Mouse (Mus musculus): ENCODE results near the gene Morc3. TPM values are rescaled to one million over a fixed set of nuclear protein-coding genes. Genes with fewer than 3 reads are reported as not detected.
A peak's percentile ranks its signal among the peaks of the same experiment; 100 is the strongest.
"Not testable (repeated sequence)": the region's sequence is repeated elsewhere in the genome, so short reads cannot be mapped to it uniquely, and the experiment has no call there.

The Morc3 gene
- total RNA-seq, 2 experiments from 2014 or later: 21.0 to 29.1 TPM

- DNase-seq: no peak
- intact Hi-C loops (cut with DNase I): no loop called here
Observed at GRCm38 (mm10) chr16:93817371-93817770, 14.6 kb upstream of the Morc3 start.

GRCm38 (mm10) chr16:93818691-93819324 is 13.1 kb upstream of the Morc3 start:
- no peak for DNase-seq
- intact Hi-C loops (cut with DNase I): no loop called here

- intact Hi-C loops (cut with DNase I): no loop called here
- no peak for DNase-seq
Observed at GRCm38 (mm10) chr16:93819325-93819696, 12.6 kb upstream of the Morc3 start.

GRCm38 (mm10) chr16:93820040-93820439 is 11.9 kb upstream of the Morc3 start:
- DNase-seq: no peak
- intact Hi-C loops (cut with DNase I): no loop called here

- intact Hi-C loops (cut with DNase I): no loop called here
Observed at GRCm38 (mm10) chr16:93821706-93822105, 10.2 kb upstream of the Morc3 start.

GRCm38 (mm10) chr16:93822433-93823225 is 9.3 kb upstream of the Morc3 start:
- DNase-seq; intact Hi-C loops (cut with DNase I): not testable (repeated sequence)

More at GRCm38 (mm10) chr16:93821706-93822105, 10.2 kb upstream of the Morc3 start:
- no peak for DNase-seq

- DNase-seq: no peak
- intact Hi-C loops (cut with DNase I): no loop called here
Observed at GRCm38 (mm10) chr16:93824799-93825198, 7.1 kb upstream of the Morc3 start.

GRCm38 (mm10) chr16:93825463-93825862 is 6.5 kb upstream of the Morc3 start:
- no peak for DNase-seq
- intact Hi-C loops (cut with DNase I): no loop called here

- intact Hi-C loops (cut with DNase I): no loop called here
Observed at GRCm38 (mm10) chr16:93826054-93826453, 5.9 kb upstream of the Morc3 start.

GRCm38 (mm10) chr16:93826478-93826877 is 5.4 kb upstream of the Morc3 start:
- DNase-seq; intact Hi-C loops (cut with DNase I): not testable (repeated sequence)

More at GRCm38 (mm10) chr16:93826054-93826453, 5.9 kb upstream of the Morc3 start:
- no peak for DNase-seq

GRCm38 (mm10) chr16:93826909-93827308 is 5.0 kb upstream of the Morc3 start:
- intact Hi-C loops (cut with DNase I): no loop called here
- no peak for DNase-seq

- intact Hi-C loops (cut with DNase I): no loop called here
Observed at GRCm38 (mm10) chr16:93829526-93829925, 2.4 kb upstream of the Morc3 start.

GRCm38 (mm10) chr16:93830071-93830470 is 1.9 kb upstream of the Morc3 start:
- no peak for DNase-seq
- intact Hi-C loops (cut with DNase I): no loop called here

More at GRCm38 (mm10) chr16:93829526-93829925, 2.4 kb upstream of the Morc3 start:
- no peak for DNase-seq

GRCm38 (mm10) chr16:93830916-93831315 is 1.0 kb upstream of the Morc3 start:
- intact Hi-C loops (cut with DNase I): no loop called here

GRCm38 (mm10) chr16:93832451-93833276 is 743 bp downstream of the Morc3 start:
- DNase-seq: peak; percentile 54 to 69
- intact Hi-C loops (cut with DNase I): loop anchor here (2.0 kb wide), 1 partner anchor 50 kb away; the partner anchor contains the start of gene Chaf1b

More at GRCm38 (mm10) chr16:93830916-93831315, 1.0 kb upstream of the Morc3 start:
- DNase-seq: no peak

- no peak for DNase-seq
- intact Hi-C loops (cut with DNase I): loop anchor here (2.0 kb wide), 1 partner anchor 49 kb away; the partner anchor contains the start of gene Chaf1b
Observed at GRCm38 (mm10) chr16:93833551-93833950, 1.6 kb downstream of the Morc3 start.

- no peak for DNase-seq
- intact Hi-C loops (cut with DNase I): no loop called here
Observed at GRCm38 (mm10) chr16:93834076-93834475, 2.2 kb downstream of the Morc3 start.

GRCm38 (mm10) chr16:93839049-93839448 is 7.1 kb downstream of the Morc3 start:
- intact Hi-C loops (cut with DNase I): no loop called here

GRCm38 (mm10) chr16:93850527-93850926 is 18.6 kb downstream of the Morc3 start:
- intact Hi-C loops (cut with DNase I): no loop called here
- DNase-seq: no peak

More at GRCm38 (mm10) chr16:93839049-93839448, 7.1 kb downstream of the Morc3 start:
- DNase-seq: no peak

- DNase-seq: no peak
- intact Hi-C loops (cut with DNase I): no loop called here
Observed at GRCm38 (mm10) chr16:93859967-93860366, 28.0 kb downstream of the Morc3 start.

GRCm38 (mm10) chr16:93860686-93861085 is 28.8 kb downstream of the Morc3 start:
- peak in 1 of 2 experiments; percentile 13 for DNase-seq
- intact Hi-C loops (cut with DNase I): no loop called here
